ENCODE assay signal across 23 mouse cellular contexts in the genomic region with DNA sequence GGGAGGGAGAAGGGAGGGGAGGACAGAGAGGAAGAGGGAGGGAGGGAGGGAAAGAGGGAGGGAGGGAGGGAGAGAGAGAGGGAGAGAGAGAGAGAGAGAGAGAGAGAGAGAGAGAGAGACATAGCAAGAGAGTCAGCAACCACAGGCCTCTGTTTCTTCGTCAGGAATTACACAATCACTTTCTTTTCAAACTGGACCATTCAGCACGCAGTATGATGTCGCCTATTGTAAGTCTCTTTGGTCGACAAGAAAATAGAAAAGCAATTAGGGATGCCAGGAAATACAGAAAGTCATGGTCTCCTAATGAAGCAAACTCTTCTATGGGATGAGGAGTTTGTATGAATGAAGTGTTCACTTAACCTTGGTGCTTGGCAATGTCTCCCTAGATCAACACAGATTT.
"Had no signal": no experiment of that assay in that cellular context is flagged by ENCODE, and none has a peak within 500 bp of the region (broad histone marks: within the 10 kb centered on the region; RNA-seq: fewer than 3 reads in every experiment).

No protein-coding gene starts in this region.

- H3K4me2 ChIP-seq: heart, embryonic 11.5 days; heart, embryonic 13.5 days; heart, embryonic 15.5 days; hindbrain, embryonic 13.5 days; hindbrain, embryonic 15.5 days; intestine, embryonic 15.5 days; liver, embryonic 11.5 days; liver, embryonic 13.5 days had no signal

- DNase-seq: gastrocnemius, postnatal 14 days; gastrocnemius, postnatal 36 days; heart, adult 18-20 months; heart, postnatal 14 days; heart, postnatal 36 days; kidney, adult 18-20 months; kidney, adult 8-10 months; kidney, postnatal 10 days; kidney, postnatal 25 days; kidney, postnatal 4 days; liver; liver, embryonic 13.5 days had no signal

- H3K4me3 ChIP-seq: heart, embryonic 13.5 days; heart, embryonic 15.5 days; hindbrain, embryonic 13.5 days; hindbrain, embryonic 15.5 days; intestine, embryonic 15.5 days; layer of hippocampus, adult 2 months; left cerebral cortex, adult 2 months; limb, embryonic 10.5 days; limb, embryonic 12.5 days; liver, embryonic 13.5 days had no signal

- H3K36me3 ChIP-seq: heart, embryonic 13.5 days; heart, embryonic 15.5 days; hindbrain, embryonic 13.5 days; hindbrain, embryonic 15.5 days; intestine, embryonic 15.5 days; limb, embryonic 10.5 days; limb, embryonic 12.5 days; liver, embryonic 13.5 days had no signal

- H3K27me3 ChIP-seq: heart, embryonic 13.5 days; heart, embryonic 15.5 days; hindbrain, embryonic 13.5 days; hindbrain, embryonic 15.5 days; intestine, embryonic 15.5 days; liver, embryonic 13.5 days had no signal
